Mouse (Mus musculus) stomach, postnatal 0 days (tissue): Measurements from ENCODE around the gene Tfam.

Source experiments
- CTCF ChIP-seq: IDR thresholded peaks from 2 replicates; pipeline ENCODE4 v1.5.1; 2016; ENCODE audit warnings: antibody characterized with exemption, low read depth, mild to moderate bottlenecking, moderate library complexity
- EP300 ChIP-seq: optimal IDR thresholded peaks from 2 replicates; pipeline ENCODE3; 2016; ENCODE audit warnings: antibody characterized with exemption

- TF ChIP-seq CTCF, result no peak
- no peak for TF ChIP-seq EP300
Measured at GRCm38 (mm10) chr10:71261637-71262036, 23.6 kb upstream of the Tfam start.
